Mouse (Mus musculus): ENCODE measurements at regions not wholly inside any gene's neighbourhood (a gene's known extent, or its start where the extent isn't known, plus 50 kb on each side); places are given as distances from the start of the nearest gene placed in this dataset.
"Not testable (repeated sequence)": the region's sequence is repeated elsewhere in the genome, so short reads cannot be mapped to it uniquely, and the experiment has no call there.

GRCm38 (mm10) chrX:50501181-50501580 is 72.9 kb upstream of the Olfr1324 start:
- no peak for DNase-seq

DNA sequence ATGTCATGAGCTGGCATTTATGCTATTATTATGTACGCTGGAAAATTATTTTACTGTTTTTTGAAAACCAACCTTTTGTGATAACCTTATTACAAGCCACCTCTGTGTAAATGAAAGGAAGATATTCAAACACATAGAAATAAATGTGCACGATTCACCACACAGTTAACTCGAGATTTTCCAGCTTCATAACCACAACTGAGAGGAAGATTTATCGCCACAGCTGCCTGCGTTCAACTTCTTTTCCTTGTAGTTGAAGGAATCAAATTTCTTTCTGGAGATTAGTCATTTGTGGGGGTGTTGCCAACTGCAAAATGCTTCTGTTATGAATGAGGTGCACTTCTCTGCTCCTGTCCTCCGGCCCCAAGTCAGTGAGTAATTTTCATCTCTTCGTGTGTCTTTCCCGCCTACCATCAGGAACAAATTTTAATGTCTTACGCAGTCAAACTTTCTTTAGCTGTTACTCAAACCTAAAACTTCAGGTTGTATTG is 62.2 kb upstream of the Olfr1324 start:
- DNase-seq, result not testable (repeated sequence)

All from lung, postnatal 36 days (tissue).